Comparison of ENCODE assay signal across 8 mouse cellular contexts in the genomic region with DNA sequence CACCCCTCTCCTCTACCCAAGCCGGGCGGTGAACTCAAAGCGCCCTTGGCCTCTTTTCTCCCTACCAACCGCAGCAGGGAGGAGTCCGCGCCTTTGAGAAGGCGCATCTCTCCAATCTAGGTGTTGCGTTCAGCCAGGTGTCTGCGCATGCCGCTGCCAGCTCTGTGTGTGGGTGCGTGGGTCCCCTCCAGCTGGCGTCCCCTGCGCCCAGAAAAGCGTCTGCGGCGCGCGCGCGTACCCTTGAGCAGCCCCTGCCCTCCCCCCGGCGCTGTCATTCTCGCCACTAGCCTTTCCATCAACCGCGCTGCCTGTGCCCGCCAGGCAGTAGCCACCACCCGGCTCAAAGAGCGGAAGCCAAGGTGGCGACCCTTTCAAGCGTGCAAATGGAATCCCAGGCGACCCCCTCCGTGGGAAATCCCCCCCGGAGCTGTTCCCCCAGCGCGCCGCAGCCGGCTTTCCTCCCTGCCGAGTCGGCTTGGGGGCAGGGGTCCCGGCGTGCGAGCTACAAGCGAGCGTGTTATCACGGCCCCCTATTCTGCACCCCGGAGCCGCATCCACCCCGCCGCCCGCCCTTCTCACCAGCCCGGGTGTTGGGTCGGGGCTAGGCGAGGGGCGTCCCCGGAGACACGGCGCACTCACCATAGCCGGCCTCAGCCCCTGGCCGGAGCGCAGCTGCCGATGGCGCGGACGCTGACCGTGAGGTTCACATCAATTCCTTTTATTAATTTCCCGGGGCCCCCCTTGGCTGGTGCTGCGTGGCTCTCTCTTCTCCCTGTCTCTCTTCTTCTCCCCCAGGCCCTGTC. TPM values are rescaled to one million over a fixed set of nuclear protein-coding genes. Genes with fewer than 3 reads are reported as not detected.
DNase-seq lines count a peak whose midpoint lies in the region; ATAC-seq and TF ChIP-seq lines count a peak whose summit lies in the region.

No protein-coding gene starts in this region.

- no peak for DNase-seq in kidney, adult 2 months
- DNase-seq in kidney, adult 8-10 months, result no peak
- peak; percentile 41 for DNase-seq in cerebellum, adult 11 months
- DNase-seq in kidney, postnatal 0 days (ENCODE audit: low spot score), result no peak
- DNase-seq in lung, postnatal 0 days (ENCODE audit: low spot score), result peak; percentile 27
- DNase-seq in right cerebral cortex, postnatal 14 days, result peak; percentile 64

- TF ChIP-seq CTCF in kidney, adult 2 months (conservative IDR thresholded peaks at IDR 0.05; ENCODE audit: insufficient read depth, insufficient read length, low read depth, low read length), result no peak
- TF ChIP-seq CTCF in kidney, postnatal 0 days (IDR thresholded peaks at IDR 0.05; ENCODE audit: low read depth), result no peak
- no peak for TF ChIP-seq CTCF in lung, postnatal 0 days (IDR thresholded peaks at IDR 0.05)

- no peak overlapping the region for H3K27ac ChIP-seq in kidney, adult 2 months (ENCODE audit: insufficient read depth, low read depth, low read length)
- H3K27ac ChIP-seq in forebrain, embryonic 15.5 days (replicated peaks), result peak overlapping the region; percentile 60
- H3K27ac ChIP-seq in kidney, postnatal 0 days, result peak overlapping the region; percentile 54; the same call in 1 of the 2 replicates
- H3K27ac ChIP-seq in lung, postnatal 0 days (ENCODE audit: low read length), result peak overlapping the region; percentile 61

- H3K27me3 ChIP-seq in kidney, adult 2 months (replicated peaks; ENCODE audit: control insufficient read depth, insufficient read depth, low read length), result peaks cover 3% of the 10 kb centered on the region; the same call in 1 of the 2 replicates
- H3K27me3 ChIP-seq in forebrain, embryonic 15.5 days, result peaks cover 54% of the 10 kb centered on the region
- H3K27me3 ChIP-seq in kidney, postnatal 0 days (ENCODE audit: insufficient read depth, low read length), result no peaks in the 10 kb centered on the region
- H3K27me3 ChIP-seq in lung, postnatal 0 days (replicated peaks; ENCODE audit: insufficient read depth, low read length), result no peaks in the 10 kb centered on the region

- peak overlapping the region; percentile 93 for H3K4me2 ChIP-seq in forebrain, embryonic 15.5 days (replicated peaks)
- H3K4me2 ChIP-seq in kidney, postnatal 0 days (ENCODE audit: low read length), result peak overlapping the region; percentile 82
- peak overlapping the region; percentile 99 for H3K4me2 ChIP-seq in lung, postnatal 0 days (replicated peaks; ENCODE audit: low read depth, low read length)

- no peaks in the 10 kb centered on the region for H3K36me3 ChIP-seq in kidney, adult 2 months (ENCODE audit: control insufficient read depth, insufficient read depth, low read length)
- H3K36me3 ChIP-seq in forebrain, embryonic 15.5 days, result no peaks in the 10 kb centered on the region
- H3K36me3 ChIP-seq in kidney, postnatal 0 days (ENCODE audit: insufficient read depth, low read length), result no peaks in the 10 kb centered on the region
- no peaks in the 10 kb centered on the region for H3K36me3 ChIP-seq in lung, postnatal 0 days (ENCODE audit: insufficient read depth, low read length)

- H3K4me1 ChIP-seq in kidney, adult 2 months (ENCODE audit: control insufficient read depth, insufficient read depth, low read length), result peaks cover 2% of the 10 kb centered on the region; the same call in 1 of the 2 replicates
- H3K4me1 ChIP-seq in forebrain, embryonic 15.5 days, result peaks cover 49% of the 10 kb centered on the region
- H3K4me1 ChIP-seq in kidney, postnatal 0 days (replicated peaks; ENCODE audit: insufficient read depth, low read length), result no peaks in the 10 kb centered on the region; the same call in 1 of the 2 replicates
- no peaks in the 10 kb centered on the region for H3K4me1 ChIP-seq in lung, postnatal 0 days (ENCODE audit: insufficient read depth, low read depth, low read length)

- WGBS in kidney, adult 2 months, result 1% methylated on average over 67 of the region's 67 CpGs
- 0% methylated on average over 67 of the region's 67 CpGs for WGBS in forebrain, embryonic 15.5 days
- WGBS in kidney, postnatal 0 days, result under 1% methylated on average over 62 of the region's 67 CpGs
- under 1% methylated on average over 55 of the region's 67 CpGs for WGBS in lung, postnatal 0 days

- H3K4me3 ChIP-seq in kidney, adult 2 months (ENCODE audit: insufficient read depth, low read depth, low read length), result peak overlapping the region; percentile 38
- H3K4me3 ChIP-seq in forebrain, embryonic 15.5 days, result peak overlapping the region; percentile 66
- H3K4me3 ChIP-seq in kidney, postnatal 0 days (replicated peaks; ENCODE audit: low read depth, low read length), result peak overlapping the region; percentile 58
- peak overlapping the region; percentile 63 for H3K4me3 ChIP-seq in lung, postnatal 0 days (ENCODE audit: low read depth, low read length)

- TF ChIP-seq POLR2A in kidney, adult 2 months (IDR thresholded peaks at IDR 0.05; ENCODE audit: low read depth, low read length), result no peak

- no peak for TF ChIP-seq EP300 in lung, postnatal 0 days (IDR thresholded peaks at IDR 0.05)

- peak; percentile 51 for ATAC-seq in forebrain, embryonic 15.5 days (replicated peaks)
- no peak for ATAC-seq in kidney, postnatal 0 days (replicated peaks; ENCODE audit: low FRiP score, low read depth)
- ATAC-seq in lung, postnatal 0 days, result peak; percentile 12; the same call in 1 of the 2 replicates
- ATAC-seq in erythroid progenitor cell, adult 5-6 weeks (replicated peaks; ENCODE audit: low FRiP score, poor library complexity, severe bottlenecking), result no peak

- no peaks in the 10 kb centered on the region for H3K9me3 ChIP-seq in forebrain, embryonic 15.5 days
- H3K9me3 ChIP-seq in kidney, postnatal 0 days (replicated peaks; ENCODE audit: low read length), result no peaks in the 10 kb centered on the region
- H3K9me3 ChIP-seq in lung, postnatal 0 days (ENCODE audit: low read length), result no peaks in the 10 kb centered on the region

- peak overlapping the region; percentile 73 for H3K9ac ChIP-seq in forebrain, embryonic 15.5 days (replicated peaks)
- peak overlapping the region; percentile 62 for H3K9ac ChIP-seq in kidney, postnatal 0 days (ENCODE audit: low read depth, low read length)
- H3K9ac ChIP-seq in lung, postnatal 0 days (replicated peaks; ENCODE audit: low read depth), result peak overlapping the region; percentile 59

RNA-seq across cellular contexts. Expression of gene Ptch1, which starts 0.7 kb away (rescaled TPM):
- polyA plus RNA-seq in kidney, adult 2 months (2012; rRNA removed), result 17.5 and 19.6 TPM in 2 replicates
- 9.0 and 10.2 TPM in 2 replicates for polyA plus RNA-seq in forebrain, embryonic 15.5 days (2015; fragmentation: Nextera tagmentation; extraction: Ambion mirVana)
- polyA plus RNA-seq in kidney, postnatal 0 days (2015; fragmentation: Nextera tagmentation; extraction: Ambion mirVana), result 10.7 and 12.2 TPM in 2 replicates
- 15.2 and 21.3 TPM in 2 replicates for polyA plus RNA-seq in lung, postnatal 0 days (2015; fragmentation: Nextera tagmentation; extraction: Ambion mirVana)
- total RNA-seq in erythroid progenitor cell, adult 5-6 weeks (2015; ENCODE audit: low replicate concordance), result 4.0 and 6.3 TPM in 2 replicates
- 1.6 and 2.6 TPM in 2 replicates for total RNA-seq in erythroid progenitor cell, adult 5-6 weeks (2017; ENCODE audit: low replicate concordance)

Comparison
In these comparisons a context has a peak if more than half of its experiments do, and no peak if none do; other contexts are left out.
1. DNase-seq: peak in cerebellum, adult 11 months (single experiment), lung, postnatal 0 days (single experiment) and right cerebral cortex, postnatal 14 days (single experiment); none in kidney, adult 2 months (single experiment), kidney, adult 8-10 months (0 of 2) and kidney, postnatal 0 days (single experiment).
2. ATAC-seq: peak in forebrain, embryonic 15.5 days (single experiment) and lung, postnatal 0 days (single experiment); none in kidney, postnatal 0 days (single experiment) and erythroid progenitor cell, adult 5-6 weeks (single experiment).
3. Peak in every context shown above with its lines, with median percentiles within 50 percentile points of each other: H3K4me3 ChIP-seq, H3K4me2 ChIP-seq and H3K9ac ChIP-seq.